Mouse (Mus musculus) hindbrain, embryonic 14.5 days (tissue): ENCODE data around the gene Usp50. TPM values are rescaled to one million over a fixed set of nuclear protein-coding genes. Genes with fewer than 3 reads are reported as not detected.

Experiments
- ATAC-seq: fragments of 200-750 bp; cut with Nextera tagmentation; 2 replicates; pipeline ENCODE4 v1.8.0; 2017; ENCODE audit warnings: moderate number of reproducible peaks, mild to moderate bottlenecking, moderate TSS enrichment, moderate library complexity; ENCODE audit not compliant: low FRiP score
- DNase-seq: peaks from one replicate; pipeline ENCODE4 v3.0.0-alpha.2; 2015; ENCODE audit warnings: low spot score
- H3K27ac ChIP-seq: fragments of 300-500 bp; sonication (generic); 2 replicates; pipeline ENCODE4 v1.5.1; 2014; ENCODE audit warnings: mild to moderate bottlenecking, moderate library complexity
- H3K27me3 ChIP-seq: fragments of 300-500 bp; sonication (generic); 2 replicates; pipeline ENCODE4 v1.6.1; 2014; ENCODE audit warnings: mild to moderate bottlenecking, low read length, mixed read lengths; ENCODE audit not compliant: control insufficient read depth, insufficient read depth
- H3K36me3 ChIP-seq: fragments of 300-500 bp; sonication (generic); replicated peaks from 2 replicates; pipeline ENCODE4 v1.6.1; 2014; ENCODE audit not compliant: control insufficient read depth, insufficient read depth
- H3K4me1 ChIP-seq: fragments of 300-500 bp; sonication (generic); replicated peaks from 2 replicates; pipeline ENCODE4 v1.6.1; 2014; ENCODE audit warnings: antibody characterized with exemption, low read length, mixed read lengths; ENCODE audit not compliant: control insufficient read depth, insufficient read depth
- H3K4me2 ChIP-seq: fragments of 300-500 bp; sonication (generic); replicated peaks from 2 replicates; pipeline ENCODE4 v1.6.1; 2014; ENCODE audit warnings: mild to moderate bottlenecking, moderate library complexity
- H3K4me3 ChIP-seq: fragments of 300-500 bp; sonication (generic); replicated peaks from 2 replicates; pipeline ENCODE4 v1.5.1; 2014; ENCODE audit warnings: mild to moderate bottlenecking, low read length
- H3K9ac ChIP-seq: fragments of 300-500 bp; sonication (generic); 2 replicates; pipeline ENCODE4 v1.6.1; 2014
- H3K9me3 ChIP-seq: fragments of 300-500 bp; sonication (generic); 2 replicates; pipeline ENCODE4 v1.6.1; 2016; ENCODE audit warnings: low read length; ENCODE audit not compliant: control insufficient read depth
- WGBS: fragments of 180-500 bp; shearing (Covaris S2); extraction: QIAGEN DNeasy Blood & Tissue Kit; methylation state at CpG from one replicate; pipeline ENCODE4 v1.1.7; 2014; 5-methylcytosine and 5-hydroxymethylcytosine counted together
- polyA plus RNA-seq: library from polyadenylated mRNA; unstranded; fragments of >200 nt; fragmentation: Nextera tagmentation; extraction: Ambion mirVana; gene quantifications from 2 replicates; pipeline ENCODE4 v1.2.1, GENCODE M21; 2014

Usp50 gene
- polyA plus RNA-seq, 1 experiment from 2014 or later: 3.8 TPM

DNA sequence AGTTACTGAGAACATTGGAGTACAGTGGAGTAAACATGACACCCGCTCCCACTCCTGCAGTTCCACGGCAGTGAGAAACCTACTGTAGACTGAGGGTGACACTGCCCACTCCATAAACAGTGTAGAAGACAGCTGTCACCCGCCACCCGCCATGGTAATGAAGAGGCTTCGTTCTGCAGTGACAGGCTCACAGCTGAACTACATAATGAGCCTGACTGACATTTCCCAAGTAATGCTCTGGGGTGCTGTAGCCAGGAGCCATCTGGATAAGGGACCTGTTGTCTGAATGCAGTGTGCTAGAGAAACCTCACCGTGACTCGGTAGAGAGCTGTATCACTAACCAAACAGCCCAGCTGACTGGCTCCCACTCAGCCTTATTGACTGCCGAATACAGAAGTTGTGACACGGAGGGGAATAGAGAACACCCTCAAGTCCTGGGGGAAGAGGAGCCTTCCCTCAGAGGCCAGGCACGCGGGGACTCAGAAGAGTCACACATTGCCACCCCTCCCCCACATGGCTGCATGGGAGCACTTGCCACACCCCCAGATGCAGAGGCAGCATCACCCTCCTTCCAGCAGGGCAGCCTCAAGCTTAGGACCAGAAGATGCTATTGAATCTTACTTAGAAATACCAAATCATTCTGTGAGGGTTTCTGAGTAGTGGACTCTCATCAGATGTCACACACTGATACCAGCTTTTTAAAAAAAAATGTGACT lies 17.2 kb downstream of the Usp50 start:
- 35% methylated on average over 11 of the region's 11 CpGs for WGBS
- H3K9ac ChIP-seq: no peak overlapping the region
- H3K36me3 ChIP-seq: peaks cover 21% of the 10 kb centered on the region
- H3K27ac ChIP-seq: no peak overlapping the region
- no peaks in the 10 kb centered on the region for H3K9me3 ChIP-seq
- DNase-seq (no peak), ATAC-seq (peak; percentile 66; the same call in 1 of the 2 replicates)
- H3K4me1 ChIP-seq: no peaks in the 10 kb centered on the region
- H3K4me2 ChIP-seq: no peak overlapping the region; the same call in 1 of the 2 replicates
- no peak overlapping the region for H3K4me3 ChIP-seq
- no peaks in the 10 kb centered on the region for H3K27me3 ChIP-seq

- Histone ChIP-seq H3K9me3 (no peaks in the 10 kb centered on the region), H3K27me3 (no peaks in the 10 kb centered on the region), H3K27ac (no peak overlapping the region), H3K4me1 (no peaks in the 10 kb centered on the region), H3K4me3 (no peak overlapping the region), H3K9ac (no peak overlapping the region), H3K36me3 (peaks cover 87% of the 10 kb centered on the region), H3K4me2 (no peak overlapping the region)
- DNase-seq: no peak
- no peak for ATAC-seq
- WGBS: 95% methylated on average over 7 of the region's 7 CpGs
Measured at GRCm38 (mm10) chr2:126759351-126759750, 23.9 kb downstream of the Usp50 start.

DNA sequence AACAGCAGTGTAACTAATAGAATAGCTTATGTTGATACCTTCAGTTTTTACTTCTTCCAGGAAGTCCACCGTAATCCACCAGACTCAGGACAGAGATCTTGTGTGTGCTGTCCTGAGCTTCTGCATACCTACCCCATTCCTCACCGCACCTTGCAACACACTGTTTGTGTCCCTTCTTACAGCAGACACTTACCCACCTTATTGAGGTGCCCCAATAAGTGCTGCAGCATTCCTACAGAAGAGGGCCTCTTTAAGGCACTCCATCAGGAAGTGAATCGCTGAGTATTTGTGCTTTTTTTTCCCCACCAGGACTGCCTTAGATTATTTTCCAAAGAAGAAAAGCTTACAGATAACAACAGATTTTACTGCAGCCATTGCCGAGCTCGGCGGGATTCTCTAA lies 27.6 kb downstream of the Usp50 start:
- ATAC-seq (no peak), DNase-seq (no peak)
- H3K4me2 ChIP-seq: no peak overlapping the region
- no peaks in the 10 kb centered on the region for H3K4me1 ChIP-seq
- H3K27ac ChIP-seq: no peak overlapping the region
- H3K27me3 ChIP-seq: no peaks in the 10 kb centered on the region
- over 99% methylated on average over 6 of the region's 6 CpGs for WGBS
- no peaks in the 10 kb centered on the region for H3K9me3 ChIP-seq
- no peak overlapping the region for H3K4me3 ChIP-seq
- H3K9ac ChIP-seq: no peak overlapping the region
- peaks cover 98% of the 10 kb centered on the region for H3K36me3 ChIP-seq

- Histone ChIP-seq H3K9ac (no peak overlapping the region), H3K4me2 (no peak overlapping the region), H3K27ac (no peak overlapping the region), H3K4me1 (no peaks in the 10 kb centered on the region), H3K36me3 (peaks cover 83% of the 10 kb centered on the region), H3K4me3 (no peak overlapping the region), H3K9me3 (no peaks in the 10 kb centered on the region), H3K27me3 (no peaks in the 10 kb centered on the region)
- ATAC-seq (no peak), DNase-seq (no peak)
- 95% methylated on average over 5 of the region's 5 CpGs for WGBS
Measured at GRCm38 (mm10) chr2:126743389-126743788, 39.9 kb downstream of the Usp50 start.

GRCm38 (mm10) chr2:126740314-126740713 lies 43.0 kb downstream of the Usp50 start:
- no peak for ATAC-seq
- no peaks in the 10 kb centered on the region for H3K27me3 ChIP-seq
- H3K9me3 ChIP-seq: no peaks in the 10 kb centered on the region
- H3K27ac ChIP-seq: no peak overlapping the region
- H3K4me2 ChIP-seq: no peak overlapping the region
- no peaks in the 10 kb centered on the region for H3K4me1 ChIP-seq
- no peak for DNase-seq
- 88% methylated on average over 2 of the region's 2 CpGs for WGBS
- peaks cover 81% of the 10 kb centered on the region for H3K36me3 ChIP-seq
- no peak overlapping the region for H3K9ac ChIP-seq
- no peak overlapping the region for H3K4me3 ChIP-seq

- WGBS: 88% methylated on average over 6 of the region's 6 CpGs
- Histone ChIP-seq H3K9ac (no peak overlapping the region), H3K4me1 (no peaks in the 10 kb centered on the region), H3K9me3 (no peaks in the 10 kb centered on the region), H3K4me3 (no peak overlapping the region), H3K27ac (no peak overlapping the region), H3K36me3 (peaks cover 90% of the 10 kb centered on the region), H3K27me3 (no peaks in the 10 kb centered on the region), H3K4me2 (no peak overlapping the region)
- no peak for DNase-seq
- no peak for ATAC-seq
Measured at GRCm38 (mm10) chr2:126735339-126736073, 47.8 kb downstream of the Usp50 start.

GRCm38 (mm10) chr2:126730502-126730901 lies 52.8 kb downstream of the Usp50 start:
- DNase-seq (no peak), ATAC-seq (no peak)
- Histone ChIP-seq H3K4me2 (no peak overlapping the region), H3K27me3 (no peaks in the 10 kb centered on the region), H3K9me3 (no peaks in the 10 kb centered on the region), H3K27ac (no peak overlapping the region), H3K36me3 (peaks cover 85% of the 10 kb centered on the region), H3K9ac (no peak overlapping the region), H3K4me1 (no peaks in the 10 kb centered on the region), H3K4me3 (no peak overlapping the region)
- WGBS: 94% methylated on average over 2 of the region's 2 CpGs

DNA sequence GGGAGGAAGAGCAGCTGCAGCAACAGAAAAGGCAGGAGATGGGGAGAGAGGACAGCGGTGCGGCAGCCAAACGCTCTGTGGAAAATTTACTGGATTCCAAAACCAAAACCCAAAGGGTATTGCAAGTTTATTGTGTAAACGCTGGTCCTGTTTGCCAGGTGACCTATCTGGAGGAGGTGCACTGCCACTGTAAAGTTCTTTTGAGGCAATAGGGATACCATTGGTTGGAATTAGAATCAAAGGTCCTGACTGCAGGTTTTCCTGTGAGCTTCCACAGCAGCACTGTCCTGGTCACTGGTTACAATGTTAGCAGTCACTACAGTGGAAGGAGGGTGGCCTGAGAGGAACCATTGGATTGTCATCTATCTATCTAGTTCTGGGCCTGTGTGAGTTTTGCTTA lies 54.1 kb downstream of the Usp50 start:
- H3K27ac ChIP-seq: no peak overlapping the region
- ATAC-seq (no peak), DNase-seq (no peak)
- peaks cover 80% of the 10 kb centered on the region for H3K36me3 ChIP-seq
- 95% methylated on average over 4 of the region's 4 CpGs for WGBS
- no peak overlapping the region for H3K4me3 ChIP-seq
- no peaks in the 10 kb centered on the region for H3K9me3 ChIP-seq
- H3K4me2 ChIP-seq: no peak overlapping the region
- no peak overlapping the region for H3K9ac ChIP-seq
- no peaks in the 10 kb centered on the region for H3K27me3 ChIP-seq
- no peaks in the 10 kb centered on the region for H3K4me1 ChIP-seq

- no peak overlapping the region for H3K4me3 ChIP-seq
- no peak for DNase-seq
- H3K36me3 ChIP-seq: peaks cover 3% of the 10 kb centered on the region; the same call in 1 of the 2 replicates
- no peak for ATAC-seq
- H3K4me1 ChIP-seq: peaks cover 8% of the 10 kb centered on the region
- no peak overlapping the region for H3K27ac ChIP-seq
- H3K4me2 ChIP-seq: no peak overlapping the region
- H3K9ac ChIP-seq: no peak overlapping the region
- H3K27me3 ChIP-seq: no peaks in the 10 kb centered on the region
- no peaks in the 10 kb centered on the region for H3K9me3 ChIP-seq
Measured at GRCm38 (mm10) chr2:126712950-126713349, 70.3 kb downstream of the Usp50 start.
